Mouse (Mus musculus): ENCODE data around the gene Cwh43. TPM values are rescaled to one million over a fixed set of nuclear protein-coding genes. Genes with fewer than 3 reads are reported as not detected.

The Cwh43 gene
- polyA plus RNA-seq (2015; fragmentation: Nextera tagmentation; extraction: Ambion mirVana) = 5.2 and 5.8 TPM in 2 replicates

DNA sequence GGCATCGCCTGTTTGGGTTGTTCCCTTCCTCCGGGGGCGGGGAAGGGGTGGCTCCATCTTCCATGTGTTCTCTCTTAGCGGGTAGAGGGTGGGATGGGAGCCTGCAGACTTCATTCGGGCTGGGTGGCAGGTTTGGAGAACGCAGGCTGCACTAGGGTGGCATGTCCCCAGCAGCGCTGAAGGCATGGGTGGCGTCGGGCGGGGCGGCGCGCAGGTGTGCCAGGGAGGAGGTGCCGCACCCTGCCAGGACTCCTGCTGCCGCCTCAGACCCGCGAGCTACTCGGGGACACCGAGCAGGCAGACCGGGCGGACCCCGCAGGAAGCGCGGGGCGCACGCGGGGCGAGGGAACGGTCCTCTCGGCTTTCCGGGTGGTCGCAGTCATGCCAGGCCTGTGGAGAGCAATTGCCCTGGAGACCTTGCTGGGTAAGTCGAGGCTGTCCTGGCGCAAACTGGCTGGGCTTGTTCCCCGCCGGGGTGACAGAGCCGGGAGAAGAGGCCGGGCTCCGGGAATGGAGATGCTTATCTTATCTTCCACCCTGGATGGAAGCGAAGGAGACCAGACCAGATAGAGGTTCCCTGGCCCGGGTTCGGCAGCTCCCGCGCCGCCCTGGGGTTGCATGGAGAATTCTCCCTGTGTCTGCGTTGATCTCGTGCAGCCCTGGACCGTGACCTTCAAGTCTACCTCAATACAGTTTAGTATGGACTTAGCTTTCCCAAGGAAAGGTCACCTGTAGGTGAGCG, at the start of gene Cwh43:
Cwh43 (plus strand) TSS at position 95 of the 742 bp plus-strand sequence.
- H3K27ac ChIP-seq (replicated peaks) = no peak within 1 kb of the TSS
- no peaks in the 10 kb centered on the region for H3K36me3 ChIP-seq
- ATAC-seq (ENCODE audit: insufficient number of reproducible peaks, low FRiP score, low TSS enrichment, low read depth) = no peak
- 3% methylated on average over 49 of the region's 49 CpGs for WGBS
- no peak within 1 kb of the TSS for H3K9ac ChIP-seq
- H3K4me1 ChIP-seq = peaks cover 11% of the 10 kb centered on the region
- peaks cover 24% of the 10 kb centered on the region for H3K27me3 ChIP-seq
- peak within 1 kb of the TSS; percentile 41 for H3K4me3 ChIP-seq (replicated peaks)
- H3K9me3 ChIP-seq (replicated peaks) = no peaks in the 10 kb centered on the region
- H3K4me2 ChIP-seq (replicated peaks) = peak within 1 kb of the TSS; percentile 81

DNA sequence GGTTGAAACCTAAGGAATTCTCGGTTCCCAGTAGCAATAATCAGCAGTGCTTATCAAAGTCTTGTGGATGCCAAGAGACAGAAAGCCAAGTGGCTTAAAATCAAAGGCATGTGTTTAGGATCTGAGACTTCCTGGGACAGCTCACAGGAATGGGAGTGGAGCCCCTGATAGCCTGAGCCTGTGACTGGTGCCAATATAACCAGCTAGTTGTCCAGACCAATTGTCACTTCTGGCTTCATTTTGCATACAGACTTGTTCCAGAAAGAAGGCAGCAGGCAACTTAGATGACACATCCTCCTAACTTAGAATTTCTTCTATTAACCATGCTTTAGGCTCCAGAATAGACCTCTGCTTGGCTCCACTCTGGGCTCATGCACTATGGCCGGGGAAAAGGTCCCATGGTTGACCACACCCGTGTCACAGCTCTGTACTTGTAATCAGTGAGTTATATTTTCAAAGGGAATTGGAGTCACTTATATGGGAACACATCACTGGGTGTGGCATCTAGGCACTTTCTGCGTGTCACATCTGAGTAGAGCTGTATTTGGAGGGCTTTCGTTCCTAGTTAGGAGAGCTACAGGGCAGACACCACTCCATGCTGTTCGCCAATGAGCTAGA, 46.6 kb upstream of the Cwh43 start:
- no peak for ATAC-seq (ENCODE audit: insufficient number of reproducible peaks, low FRiP score, low TSS enrichment, low read depth)
- H3K4me2 ChIP-seq (replicated peaks) = peak overlapping the region; percentile 35; the same call in 1 of the 2 replicates
- H3K4me1 ChIP-seq = no peaks in the 10 kb centered on the region
- no peaks in the 10 kb centered on the region for H3K27me3 ChIP-seq
- H3K9ac ChIP-seq = no peak overlapping the region
- 66% methylated on average over 6 of the region's 6 CpGs for WGBS
- no peak overlapping the region for H3K4me3 ChIP-seq (replicated peaks)
- H3K27ac ChIP-seq (replicated peaks) = no peak overlapping the region
- no peaks in the 10 kb centered on the region for H3K36me3 ChIP-seq
- no peaks in the 10 kb centered on the region for H3K9me3 ChIP-seq (replicated peaks)

DNA sequence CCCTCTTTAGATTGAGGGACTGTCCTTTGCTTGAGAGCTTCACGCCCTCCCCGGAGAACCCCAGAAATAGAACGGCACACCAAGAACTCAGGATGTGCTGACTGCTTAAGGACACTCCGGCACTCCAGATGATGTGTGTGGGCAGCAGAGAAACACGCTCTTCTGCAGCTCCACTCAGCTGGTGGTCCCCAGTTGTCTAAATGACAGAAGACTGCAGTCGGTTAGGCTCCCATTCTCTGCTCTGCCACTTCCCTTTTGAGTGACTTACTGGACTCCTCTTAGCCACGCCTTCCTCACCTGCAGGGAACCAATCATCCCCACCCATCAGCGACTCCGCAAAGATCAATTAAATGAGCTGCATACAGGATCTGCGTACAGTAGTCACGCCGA, 46.1 kb upstream of the Cwh43 start:
- Histone ChIP-seq H3K9ac (no peak overlapping the region), H3K4me1 (no peaks in the 10 kb centered on the region), H3K4me2 (replicated peaks) (peak overlapping the region; percentile 35), H3K27me3 (no peaks in the 10 kb centered on the region), H3K9me3 (replicated peaks) (no peaks in the 10 kb centered on the region), H3K36me3 (no peaks in the 10 kb centered on the region), H3K27ac (replicated peaks) (no peak overlapping the region), H3K4me3 (replicated peaks) (no peak overlapping the region)
- ATAC-seq (ENCODE audit: insufficient number of reproducible peaks, low FRiP score, low TSS enrichment, low read depth) = no peak
- 31% methylated on average over 12 of the region's 12 CpGs for WGBS

DNA sequence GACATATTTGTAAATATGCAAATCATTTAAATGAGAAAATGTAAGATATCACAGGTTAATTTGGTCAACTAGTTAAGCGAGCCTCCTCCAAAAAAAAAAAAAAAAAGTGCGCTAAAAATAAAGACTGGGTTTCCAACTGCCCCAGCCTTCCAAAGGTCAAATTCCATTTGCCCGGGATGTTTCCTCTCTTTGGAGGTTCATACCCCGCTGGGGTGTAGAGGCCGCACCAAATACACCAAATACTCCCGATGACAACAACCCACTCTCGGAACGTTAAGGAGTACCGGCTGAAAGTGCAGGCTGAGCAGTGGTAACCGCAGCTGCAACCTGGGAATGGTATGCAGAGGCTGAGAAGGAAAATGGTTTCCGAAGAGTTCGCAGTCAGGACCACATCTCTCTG, 45.6 kb upstream of the Cwh43 start:
- Histone ChIP-seq H3K4me2 (replicated peaks) (peak overlapping the region; percentile 35), H3K36me3 (no peaks in the 10 kb centered on the region), H3K9ac (no peak overlapping the region), H3K4me3 (replicated peaks) (no peak overlapping the region), H3K27me3 (no peaks in the 10 kb centered on the region), H3K27ac (replicated peaks) (no peak overlapping the region), H3K4me1 (no peaks in the 10 kb centered on the region), H3K9me3 (replicated peaks) (no peaks in the 10 kb centered on the region)
- 20% methylated on average over 12 of the region's 12 CpGs for WGBS
- no peak for ATAC-seq (ENCODE audit: insufficient number of reproducible peaks, low FRiP score, low TSS enrichment, low read depth)

DNA sequence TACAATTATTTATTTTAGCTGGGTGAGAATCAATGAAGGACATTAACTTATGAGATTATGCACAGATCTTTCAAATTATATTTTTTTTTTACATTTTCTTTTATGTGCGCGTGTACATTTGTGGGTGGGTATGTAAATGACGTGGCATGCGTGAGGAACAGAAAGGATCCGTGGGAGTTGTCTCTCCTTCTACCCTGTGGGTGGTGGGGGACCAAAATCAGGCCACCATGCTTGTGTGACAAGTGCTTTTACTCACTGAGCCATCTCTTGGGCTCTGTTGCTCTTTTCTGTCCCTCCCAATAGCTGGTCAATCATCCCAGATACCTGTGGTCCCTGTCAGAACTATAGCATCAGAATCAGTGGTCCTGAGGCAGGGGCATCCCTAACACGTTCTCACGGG, 43.5 kb upstream of the Cwh43 start:
- H3K27ac ChIP-seq (replicated peaks) = no peak overlapping the region
- no peak overlapping the region for H3K4me3 ChIP-seq (replicated peaks)
- no peak overlapping the region for H3K4me2 ChIP-seq (replicated peaks)
- H3K4me1 ChIP-seq = no peaks in the 10 kb centered on the region
- no peak overlapping the region for H3K9ac ChIP-seq
- 65% methylated on average over 7 of the region's 7 CpGs for WGBS
- H3K9me3 ChIP-seq (replicated peaks) = no peaks in the 10 kb centered on the region
- no peak for ATAC-seq (ENCODE audit: insufficient number of reproducible peaks, low FRiP score, low TSS enrichment, low read depth)
- H3K27me3 ChIP-seq = no peaks in the 10 kb centered on the region
- H3K36me3 ChIP-seq = no peaks in the 10 kb centered on the region

DNA sequence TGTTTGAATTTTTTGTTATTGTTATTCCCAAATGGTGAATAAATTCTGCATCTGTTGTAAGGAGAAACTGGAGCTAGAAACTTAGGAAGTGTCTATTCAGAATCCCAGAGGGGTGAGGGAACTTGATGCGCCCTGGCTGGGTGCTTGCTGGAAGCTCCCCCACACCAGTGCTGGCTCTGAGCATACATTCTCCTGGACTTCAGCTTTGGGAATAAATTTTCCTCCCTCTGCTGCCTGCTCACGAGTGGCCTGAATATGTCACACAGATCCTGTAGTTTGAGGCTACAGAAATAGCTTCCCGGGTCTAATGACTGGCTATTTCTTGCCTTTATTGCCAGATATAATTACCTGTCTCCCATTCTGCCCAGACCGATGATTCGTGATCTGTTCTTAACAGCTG, 43.1 kb upstream of the Cwh43 start:
- Histone ChIP-seq H3K27ac (replicated peaks) (no peak overlapping the region), H3K9ac (no peak overlapping the region), H3K4me2 (replicated peaks) (no peak overlapping the region), H3K9me3 (replicated peaks) (no peaks in the 10 kb centered on the region), H3K4me1 (no peaks in the 10 kb centered on the region), H3K36me3 (no peaks in the 10 kb centered on the region), H3K4me3 (replicated peaks) (no peak overlapping the region), H3K27me3 (no peaks in the 10 kb centered on the region)
- 85% methylated on average over 5 of the region's 5 CpGs for WGBS
- no peak for ATAC-seq (ENCODE audit: insufficient number of reproducible peaks, low FRiP score, low TSS enrichment, low read depth)

DNA sequence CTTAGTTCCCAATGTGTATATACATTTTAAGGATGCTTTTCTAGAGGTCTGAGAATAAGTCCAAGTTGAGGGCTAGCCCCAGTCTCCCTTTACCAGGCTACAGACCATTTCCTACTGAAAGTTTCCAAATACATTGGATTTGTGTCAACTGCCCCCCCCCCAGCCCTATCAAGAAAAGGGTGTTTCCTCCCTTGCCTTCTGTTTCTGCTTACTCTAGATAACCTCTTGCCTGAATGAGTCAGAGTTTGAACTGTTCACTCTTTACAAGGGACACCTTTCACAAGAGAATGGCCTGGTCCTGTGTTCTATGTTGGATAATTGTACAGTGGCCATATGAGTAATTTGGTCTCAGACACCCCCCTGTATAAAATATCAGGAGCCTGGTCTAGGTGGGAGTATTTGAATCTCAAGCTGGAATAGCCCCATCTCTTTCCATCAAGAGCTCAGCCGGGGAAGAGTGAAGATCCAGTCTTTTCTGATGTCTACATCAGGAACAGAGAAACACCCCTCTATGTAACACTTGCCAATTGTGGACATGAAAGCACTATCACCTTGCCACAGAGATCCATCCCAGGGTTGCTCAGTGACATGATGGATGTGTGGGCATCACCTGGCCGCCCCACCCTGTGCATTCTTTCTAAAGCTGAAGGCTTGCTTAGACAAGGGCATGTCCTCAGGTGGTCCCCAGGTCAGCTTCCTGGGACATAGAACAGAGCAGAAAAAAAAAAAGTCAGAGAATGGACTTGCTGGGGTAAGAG, 41.6 kb upstream of the Cwh43 start:
- Histone ChIP-seq H3K4me2 (replicated peaks) (no peak overlapping the region), H3K4me3 (replicated peaks) (no peak overlapping the region), H3K27me3 (no peaks in the 10 kb centered on the region), H3K4me1 (peaks cover 4% of the 10 kb centered on the region; the same call in 1 of the 2 replicates), H3K36me3 (no peaks in the 10 kb centered on the region), H3K9me3 (replicated peaks) (no peaks in the 10 kb centered on the region), H3K9ac (no peak overlapping the region), H3K27ac (replicated peaks) (no peak overlapping the region)
- no peak for ATAC-seq (ENCODE audit: insufficient number of reproducible peaks, low FRiP score, low TSS enrichment, low read depth)
- 87% methylated on average over 2 of the region's 2 CpGs for WGBS

DNA sequence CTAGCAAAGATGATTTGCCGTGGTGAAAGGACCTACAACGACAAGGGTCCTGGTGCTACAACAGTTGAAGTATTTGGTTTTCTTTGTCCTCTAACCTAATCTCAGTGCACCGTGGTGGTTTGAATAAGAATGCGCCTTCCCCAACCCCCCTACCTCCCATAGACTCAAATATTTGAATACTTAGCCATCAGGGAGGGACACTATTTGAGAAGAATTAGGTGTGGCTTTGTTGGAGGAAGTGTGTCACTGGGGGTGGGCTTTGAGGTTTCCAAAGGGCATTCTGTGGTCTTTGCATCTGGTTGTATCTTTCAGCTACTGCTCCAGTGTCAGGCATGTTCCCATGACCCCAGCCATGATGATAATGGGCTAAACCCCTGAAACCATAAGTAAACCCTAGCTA, 38.0 kb upstream of the Cwh43 start:
- no peak overlapping the region for H3K9ac ChIP-seq
- peaks cover 9% of the 10 kb centered on the region for H3K4me1 ChIP-seq
- no peak overlapping the region for H3K4me3 ChIP-seq (replicated peaks)
- H3K9me3 ChIP-seq (replicated peaks) = no peaks in the 10 kb centered on the region
- no peak for ATAC-seq (ENCODE audit: insufficient number of reproducible peaks, low FRiP score, low TSS enrichment, low read depth)
- no peak overlapping the region for H3K27ac ChIP-seq (replicated peaks)
- no peaks in the 10 kb centered on the region for H3K36me3 ChIP-seq
- WGBS = 79% methylated on average over 4 of the region's 4 CpGs
- no peak overlapping the region for H3K4me2 ChIP-seq (replicated peaks)
- no peaks in the 10 kb centered on the region for H3K27me3 ChIP-seq

DNA sequence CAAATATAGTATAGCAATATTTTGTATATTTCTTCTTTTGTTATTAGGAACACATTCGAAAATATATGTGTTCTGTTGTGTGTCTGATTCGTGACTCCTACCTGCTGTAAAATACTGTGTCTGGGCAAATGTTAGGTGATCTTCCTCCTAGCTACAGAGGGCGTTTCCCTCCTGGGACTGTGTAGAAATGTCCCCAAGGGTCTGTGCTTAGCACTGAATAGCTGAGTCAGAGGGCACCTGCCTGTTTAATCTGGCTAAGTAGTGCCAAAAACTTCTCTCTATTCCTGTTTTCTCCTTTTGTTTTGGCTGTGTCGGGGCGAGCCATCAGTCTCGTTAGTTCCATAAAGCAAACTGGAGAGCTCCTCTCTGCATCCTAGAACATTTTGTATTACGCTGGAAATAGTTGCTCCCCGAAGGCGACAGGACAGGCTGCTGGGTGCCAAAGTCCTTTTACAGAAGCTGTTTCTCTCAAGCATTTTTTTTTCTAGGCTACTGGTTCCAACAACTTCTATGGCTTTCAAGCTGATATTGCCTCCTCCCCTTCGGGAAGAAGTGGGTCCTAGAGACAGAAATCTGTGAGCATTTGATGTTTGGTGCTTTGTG, 36.9 kb upstream of the Cwh43 start:
- Histone ChIP-seq H3K27ac (replicated peaks) (no peak overlapping the region), H3K9ac (no peak overlapping the region), H3K9me3 (replicated peaks) (no peaks in the 10 kb centered on the region), H3K4me1 (peaks cover 14% of the 10 kb centered on the region), H3K4me2 (replicated peaks) (no peak overlapping the region), H3K36me3 (no peaks in the 10 kb centered on the region), H3K4me3 (replicated peaks) (no peak overlapping the region), H3K27me3 (no peaks in the 10 kb centered on the region)
- ATAC-seq (ENCODE audit: insufficient number of reproducible peaks, low FRiP score, low TSS enrichment, low read depth) = no peak
- 68% methylated on average over 10 of the region's 10 CpGs for WGBS

DNA sequence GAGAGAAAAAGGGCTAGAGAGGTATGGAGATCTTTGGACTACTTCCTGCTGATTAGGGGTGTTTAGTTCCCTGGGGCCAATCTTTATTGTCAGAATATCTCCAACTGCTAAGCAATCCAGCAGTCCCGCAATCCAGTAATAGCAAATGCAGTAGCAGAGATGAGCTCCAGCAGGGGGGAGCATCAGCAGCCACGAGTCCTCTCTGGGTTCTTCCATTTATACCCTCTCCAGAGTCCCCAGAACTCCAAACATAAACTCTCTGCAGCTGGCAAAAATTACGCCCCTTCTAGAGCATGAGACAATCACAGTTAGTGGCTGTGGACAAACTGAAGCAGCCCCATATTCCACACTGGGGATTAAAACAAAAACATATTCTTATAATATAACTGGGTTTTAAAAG, 36.1 kb upstream of the Cwh43 start:
- no peak overlapping the region for H3K4me3 ChIP-seq (replicated peaks)
- H3K27me3 ChIP-seq = no peaks in the 10 kb centered on the region
- H3K9me3 ChIP-seq (replicated peaks) = no peaks in the 10 kb centered on the region
- peaks cover 14% of the 10 kb centered on the region for H3K4me1 ChIP-seq
- no peaks in the 10 kb centered on the region for H3K36me3 ChIP-seq
- H3K9ac ChIP-seq = no peak overlapping the region
- no peak for ATAC-seq (ENCODE audit: insufficient number of reproducible peaks, low FRiP score, low TSS enrichment, low read depth)
- WGBS = 37% methylated on average over 3 of the region's 3 CpGs
- no peak overlapping the region for H3K4me2 ChIP-seq (replicated peaks)
- H3K27ac ChIP-seq (replicated peaks) = no peak overlapping the region

DNA sequence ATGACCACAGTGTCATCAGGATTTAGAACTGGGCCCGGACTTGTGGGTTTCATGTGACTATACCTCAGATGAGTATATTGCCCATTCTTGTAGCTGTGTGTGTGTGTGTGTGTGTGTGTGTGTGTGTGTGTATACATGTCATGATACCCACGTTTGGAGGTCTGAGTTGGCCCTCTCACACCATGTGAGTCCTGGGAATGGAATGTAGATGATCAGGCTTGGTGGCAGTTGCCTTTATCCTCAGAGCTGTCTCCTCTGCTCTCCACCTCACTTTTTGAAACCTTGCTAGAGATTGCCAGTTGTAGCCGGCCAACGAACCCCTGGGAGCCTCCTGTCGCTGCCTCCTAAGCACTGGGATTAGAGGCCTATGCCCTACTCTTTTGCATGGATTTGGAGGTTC, 33.3 kb upstream of the Cwh43 start:
- 44% methylated on average over 5 of the region's 5 CpGs for WGBS
- ATAC-seq (ENCODE audit: insufficient number of reproducible peaks, low FRiP score, low TSS enrichment, low read depth) = no peak
- Histone ChIP-seq H3K4me3 (replicated peaks) (no peak overlapping the region), H3K4me2 (replicated peaks) (no peak overlapping the region), H3K27ac (replicated peaks) (peak overlapping the region; percentile 12; the same call in 1 of the 2 replicates), H3K36me3 (no peaks in the 10 kb centered on the region), H3K27me3 (no peaks in the 10 kb centered on the region), H3K9me3 (replicated peaks) (no peaks in the 10 kb centered on the region), H3K9ac (no peak overlapping the region), H3K4me1 (peaks cover 14% of the 10 kb centered on the region)

All from embryonic facial prominence, embryonic 15.5 days (tissue).